Mouse (Mus musculus) kidney, embryonic 16.5 days (tissue): Measurements from ENCODE around the gene Stat4. TPM values are rescaled to one million over a fixed set of nuclear protein-coding genes. Genes with fewer than 3 reads are reported as not detected.
A peak's percentile ranks its signal among the peaks of the same experiment; 100 is the strongest.

Experiments
- ATAC-seq: fragments of 200-750 bp; cut with Nextera tagmentation; 2 replicates; pipeline ENCODE4 v1.8.0; 2017; ENCODE audit warnings: moderate TSS enrichment; ENCODE audit not compliant: low FRiP score, low TSS enrichment
- H3K27ac ChIP-seq: fragments of 300-500 bp; sonication (generic); 2 replicates; pipeline ENCODE4 v1.5.1; 2014; ENCODE audit warnings: low read length
- H3K27me3 ChIP-seq: fragments of 300-500 bp; sonication (generic); 2 replicates; pipeline ENCODE4 v1.6.1; 2014; ENCODE audit warnings: low read length, control low read depth, mixed read lengths; ENCODE audit not compliant: insufficient read depth
- H3K36me3 ChIP-seq: fragments of 300-500 bp; sonication (generic); 2 replicates; pipeline ENCODE4 v1.6.1; 2014; ENCODE audit warnings: low read length, control low read depth, mixed read lengths; ENCODE audit not compliant: insufficient read depth
- H3K4me1 ChIP-seq: fragments of 300-500 bp; sonication (generic); 2 replicates; pipeline ENCODE4 v1.6.1; 2014; ENCODE audit warnings: low read length, control low read depth, mixed read lengths; ENCODE audit not compliant: insufficient read depth
- H3K4me2 ChIP-seq: fragments of 300-500 bp; sonication (generic); replicated peaks from 2 replicates; pipeline ENCODE4 v1.6.1; 2014; ENCODE audit warnings: low read depth, low read length
- H3K4me3 ChIP-seq: fragments of 300-500 bp; sonication (generic); 2 replicates; pipeline ENCODE4 v1.5.1; 2014; ENCODE audit warnings: mild to moderate bottlenecking, low read length
- H3K9ac ChIP-seq: fragments of 300-500 bp; sonication (generic); replicated peaks from 2 replicates; pipeline ENCODE4 v1.6.1; 2014; ENCODE audit warnings: low read length
- H3K9me3 ChIP-seq: fragments of 300-500 bp; sonication (generic); 2 replicates; pipeline ENCODE4 v1.6.1; 2016; ENCODE audit warnings: low read length, control low read depth
- WGBS: fragments of 180-500 bp; shearing (Covaris S2); extraction: QIAGEN DNeasy Blood & Tissue Kit; methylation state at CpG from one replicate; pipeline ENCODE4 v1.1.7; 2014; 5-methylcytosine and 5-hydroxymethylcytosine counted together
- polyA plus RNA-seq: library from polyadenylated mRNA; unstranded; fragments of >200 nt; fragmentation: Nextera tagmentation; extraction: Ambion mirVana; gene quantifications from 2 replicates; pipeline ENCODE4 v1.2.1, GENCODE M21; 2015

Stat4 gene
- polyA plus RNA-seq, 1 experiment from 2014 or later: 1.2 TPM

- 51% methylated on average over 3 of the region's 3 CpGs for WGBS
- ATAC-seq: no peak
- H3K4me1 ChIP-seq: no peaks in the 10 kb centered on the region
- H3K9me3 ChIP-seq: no peaks in the 10 kb centered on the region
- no peak overlapping the region for H3K27ac ChIP-seq
- H3K4me3 ChIP-seq: no peak overlapping the region
- no peak overlapping the region for H3K4me2 ChIP-seq
- H3K9ac ChIP-seq: no peak overlapping the region
- H3K36me3 ChIP-seq: no peaks in the 10 kb centered on the region
- no peaks in the 10 kb centered on the region for H3K27me3 ChIP-seq
Observed at GRCm38 (mm10) chr1:51996056-51996455, 9.1 kb downstream of the Stat4 start.

GRCm38 (mm10) chr1:51996751-51997659 is 10.1 kb downstream of the Stat4 start:
- Histone ChIP-seq H3K4me2 (no peak overlapping the region), H3K27ac (0 out of 2 replicates have a peak overlapping the region, but pooled peaks have one; percentile 2), H3K36me3 (no peaks in the 10 kb centered on the region), H3K27me3 (no peaks in the 10 kb centered on the region), H3K4me1 (no peaks in the 10 kb centered on the region), H3K9ac (no peak overlapping the region), H3K4me3 (no peak overlapping the region), H3K9me3 (no peaks in the 10 kb centered on the region)
- WGBS: 47% methylated on average over 11 of the region's 11 CpGs
- peak; percentile 39; the same call in 1 of the 2 replicates for ATAC-seq

- no peak overlapping the region for H3K4me3 ChIP-seq
- H3K9ac ChIP-seq: no peak overlapping the region
- 54% methylated on average over 5 of the region's 5 CpGs for WGBS
- no peaks in the 10 kb centered on the region for H3K27me3 ChIP-seq
- H3K9me3 ChIP-seq: no peaks in the 10 kb centered on the region
- no peaks in the 10 kb centered on the region for H3K36me3 ChIP-seq
- no peak overlapping the region for H3K27ac ChIP-seq
- no peak overlapping the region for H3K4me2 ChIP-seq
- no peaks in the 10 kb centered on the region for H3K4me1 ChIP-seq
- ATAC-seq: no peak
Observed at GRCm38 (mm10) chr1:51998542-51998941, 11.6 kb downstream of the Stat4 start.

GRCm38 (mm10) chr1:52004096-52004495 is 17.1 kb downstream of the Stat4 start:
- no peaks in the 10 kb centered on the region for H3K27me3 ChIP-seq
- H3K9me3 ChIP-seq: no peaks in the 10 kb centered on the region
- H3K9ac ChIP-seq: no peak overlapping the region
- WGBS: 23% methylated on average over 8 of the region's 8 CpGs
- no peak overlapping the region for H3K27ac ChIP-seq
- peaks cover 3% of the 10 kb centered on the region; the same call in 1 of the 2 replicates for H3K4me1 ChIP-seq
- no peak overlapping the region for H3K4me3 ChIP-seq
- no peak overlapping the region for H3K4me2 ChIP-seq
- H3K36me3 ChIP-seq: no peaks in the 10 kb centered on the region
- ATAC-seq: no peak

- H3K4me1 ChIP-seq: peaks cover 3% of the 10 kb centered on the region; the same call in 1 of the 2 replicates
- 6% methylated on average over 11 of the region's 11 CpGs for WGBS
- no peak overlapping the region for H3K27ac ChIP-seq
- no peaks in the 10 kb centered on the region for H3K9me3 ChIP-seq
- ATAC-seq: peak; percentile 54
- H3K27me3 ChIP-seq: no peaks in the 10 kb centered on the region
- H3K36me3 ChIP-seq: no peaks in the 10 kb centered on the region
- peak overlapping the region; percentile 52 for H3K9ac ChIP-seq
- peak overlapping the region; percentile 65 for H3K4me2 ChIP-seq
- H3K4me3 ChIP-seq: peak overlapping the region; percentile 49
Observed at GRCm38 (mm10) chr1:52008443-52008842, 21.5 kb downstream of the Stat4 start.

- H3K27ac ChIP-seq: no peak overlapping the region
- ATAC-seq: no peak
- WGBS: 4% methylated on average over 12 of the region's 12 CpGs
- no peaks in the 10 kb centered on the region for H3K36me3 ChIP-seq
- H3K9ac ChIP-seq: peak overlapping the region; percentile 52
- peak overlapping the region; percentile 49 for H3K4me3 ChIP-seq
- no peaks in the 10 kb centered on the region for H3K27me3 ChIP-seq
- H3K9me3 ChIP-seq: no peaks in the 10 kb centered on the region
- H3K4me2 ChIP-seq: peak overlapping the region; percentile 65
- H3K4me1 ChIP-seq: peaks cover 3% of the 10 kb centered on the region; the same call in 1 of the 2 replicates
Observed at GRCm38 (mm10) chr1:52008947-52009346, 22.0 kb downstream of the Stat4 start.

GRCm38 (mm10) chr1:52010741-52011140 is 23.8 kb downstream of the Stat4 start:
- Histone ChIP-seq H3K36me3 (no peaks in the 10 kb centered on the region), H3K4me1 (peaks cover 3% of the 10 kb centered on the region; the same call in 1 of the 2 replicates), H3K4me2 (no peak overlapping the region), H3K27me3 (no peaks in the 10 kb centered on the region), H3K4me3 (no peak overlapping the region), H3K27ac (no peak overlapping the region), H3K9me3 (no peaks in the 10 kb centered on the region), H3K9ac (no peak overlapping the region)
- 92% methylated on average over 5 of the region's 5 CpGs for WGBS
- ATAC-seq: no peak

GRCm38 (mm10) chr1:52011227-52011626 is 24.3 kb downstream of the Stat4 start:
- H3K27ac ChIP-seq: no peak overlapping the region
- no peaks in the 10 kb centered on the region for H3K9me3 ChIP-seq
- 68% methylated on average over 2 of the region's 3 CpGs for WGBS
- ATAC-seq: no peak
- no peaks in the 10 kb centered on the region for H3K27me3 ChIP-seq
- peaks cover 3% of the 10 kb centered on the region; the same call in 1 of the 2 replicates for H3K4me1 ChIP-seq
- H3K4me2 ChIP-seq: no peak overlapping the region
- no peaks in the 10 kb centered on the region for H3K36me3 ChIP-seq
- H3K9ac ChIP-seq: no peak overlapping the region
- H3K4me3 ChIP-seq: no peak overlapping the region

- Histone ChIP-seq H3K36me3 (no peaks in the 10 kb centered on the region), H3K9ac (no peak overlapping the region), H3K9me3 (no peaks in the 10 kb centered on the region), H3K27ac (no peak overlapping the region), H3K27me3 (no peaks in the 10 kb centered on the region), H3K4me3 (no peak overlapping the region), H3K4me1 (peaks cover 3% of the 10 kb centered on the region; the same call in 1 of the 2 replicates), H3K4me2 (no peak overlapping the region)
- ATAC-seq: no peak
Observed at GRCm38 (mm10) chr1:52012231-52012630, 25.3 kb downstream of the Stat4 start.

GRCm38 (mm10) chr1:52012757-52013156 is 25.8 kb downstream of the Stat4 start:
- Histone ChIP-seq H3K9me3 (no peaks in the 10 kb centered on the region), H3K4me1 (peaks cover 3% of the 10 kb centered on the region; the same call in 1 of the 2 replicates), H3K27me3 (no peaks in the 10 kb centered on the region), H3K4me2 (no peak overlapping the region), H3K36me3 (no peaks in the 10 kb centered on the region), H3K4me3 (no peak overlapping the region), H3K27ac (no peak overlapping the region), H3K9ac (no peak overlapping the region)
- 94% methylated on average over 7 of the region's 7 CpGs for WGBS
- ATAC-seq: no peak
